Mouse (Mus musculus) C2C12 (cell line): ENCODE measurements around the gene Nsun2.

ENCODE experiments used
- CEBPB ChIP-seq: IDR thresholded peaks from one replicate; pipeline ENCODE4 v1.6.1; 2011; ENCODE audit warnings: low read depth, mild to moderate bottlenecking, control low read depth, moderate library complexity
- CTCF ChIP-seq: IDR thresholded peaks from one replicate; pipeline ENCODE4 v1.5.1; 2011; ENCODE audit not compliant: control insufficient read depth, insufficient read depth, insufficient read length
- MAX ChIP-seq: IDR thresholded peaks from one replicate; pipeline ENCODE4 v1.6.1; 2011; ENCODE audit warnings: mild to moderate bottlenecking, control low read depth
- MYOD1 ChIP-seq: IDR thresholded peaks from one replicate; pipeline ENCODE4 v1.6.1; 2011; ENCODE audit warnings: low read depth; ENCODE audit not compliant: control insufficient read depth, insufficient read length
- USF1 ChIP-seq: IDR thresholded peaks from one replicate; pipeline ENCODE4 v1.6.1; 2011; ENCODE audit warnings: low read depth, mild to moderate bottlenecking, control low read depth, moderate library complexity

- TF ChIP-seq CTCF (no peak), CEBPB (no peak), USF1 (no peak), MAX (no peak), MYOD1 (no peak)
Measured at GRCm38 (mm10) chr13:69608734-69609133, 75.2 kb downstream of the Nsun2 start.
